Mouse (Mus musculus): Measurements from ENCODE around the gene Mad1l1.

- TF ChIP-seq CTCF (conservative IDR thresholded peaks at IDR 0.05; ENCODE audit: insufficient read depth, insufficient read length, low read depth, low read length) (no peak), POLR2A (IDR thresholded peaks at IDR 0.05; ENCODE audit: low read depth, low read length) (no peak)
Observed at GRCm38 (mm10) chr5:140248101-140248500, 73.3 kb downstream of the Mad1l1 start.

All from kidney, adult 2 months (tissue).